Mouse (Mus musculus): Measurements from ENCODE around the gene Gm3435. TPM values are rescaled to one million over a fixed set of nuclear protein-coding genes. Genes with fewer than 3 reads are reported as not detected.
"Not testable (repeated sequence)": the region's sequence is repeated elsewhere in the genome, so short reads cannot be mapped to it uniquely, and the experiment has no call there.

Gm3435 gene
- 3.4 and 3.6 TPM in 2 replicates for polyA plus RNA-seq (2015; fragmentation: Nextera tagmentation; extraction: Ambion mirVana)

GRCm38 (mm10) chr17:15009706-15010413, at the start of gene Gm3435:
Gene Gm3435 (plus strand): TSS chr17:15010176.
- H3K27me3 ChIP-seq (ENCODE audit: control insufficient read depth, insufficient read depth, low read depth, low read length); H3K27ac ChIP-seq (ENCODE audit: low read length); H3K9ac ChIP-seq (ENCODE audit: low read depth, low read length); H3K4me2 ChIP-seq (ENCODE audit: low read depth, low read length); H3K9me3 ChIP-seq (replicated peaks; ENCODE audit: control insufficient read depth, low read length); H3K4me1 ChIP-seq (ENCODE audit: control insufficient read depth, low read depth, low read length); H3K4me3 ChIP-seq (ENCODE audit: low read depth, low read length); H3K36me3 ChIP-seq (ENCODE audit: control insufficient read depth, insufficient read depth): not testable (repeated sequence)
- ATAC-seq (ENCODE audit: low read depth): peak; percentile 98
- no CpG with 5 or more reads among the region's 60 CpGs for WGBS (ENCODE audit: insufficient replicate concordance)

- Histone ChIP-seq H3K27ac (ENCODE audit: low read length) (peak overlapping the region; percentile 88), H3K9me3 (replicated peaks; ENCODE audit: control insufficient read depth, low read length) (no peaks in the 10 kb centered on the region), H3K4me3 (ENCODE audit: low read depth, low read length) (peak overlapping the region; percentile 74), H3K9ac (ENCODE audit: low read depth, low read length) (peak overlapping the region; percentile 94), H3K36me3 (ENCODE audit: control insufficient read depth, insufficient read depth) (peaks cover 8% of the 10 kb centered on the region), H3K4me1 (ENCODE audit: control insufficient read depth, low read depth, low read length) (peaks cover 17% of the 10 kb centered on the region), H3K27me3 (ENCODE audit: control insufficient read depth, insufficient read depth, low read depth, low read length) (no peaks in the 10 kb centered on the region), H3K4me2 (ENCODE audit: low read depth, low read length) (peak overlapping the region; percentile 63)
- peak; percentile 20 for ATAC-seq (ENCODE audit: low read depth)
- under 1% methylated on average over 20 of the region's 23 CpGs for WGBS (ENCODE audit: insufficient replicate concordance)
Measured at GRCm38 (mm10) chr17:14960520-14960919, 49.5 kb upstream of the Gm3435 start.

- H3K27ac ChIP-seq (ENCODE audit: low read length): peak within 1 kb of the TSS; percentile 88
- peak; percentile 79 for ATAC-seq (ENCODE audit: low read depth)
- whole genome bisulfite sequencing (ENCODE audit: insufficient replicate concordance): 0% methylated on average over 47 of the region's 100 CpGs
- peak within 1 kb of the TSS; percentile 94 for H3K9ac ChIP-seq (ENCODE audit: low read depth, low read length)
- H3K4me1 ChIP-seq (ENCODE audit: control insufficient read depth, low read depth, low read length): peaks cover 17% of the 10 kb centered on the region
- peak within 1 kb of the TSS; percentile 74 for H3K4me3 ChIP-seq (ENCODE audit: low read depth, low read length)
- H3K4me2 ChIP-seq (ENCODE audit: low read depth, low read length): peak within 1 kb of the TSS; percentile 74
- not testable (repeated sequence) for H3K9me3 ChIP-seq (replicated peaks; ENCODE audit: control insufficient read depth, low read length); H3K27me3 ChIP-seq (ENCODE audit: control insufficient read depth, insufficient read depth, low read depth, low read length); H3K36me3 ChIP-seq (ENCODE audit: control insufficient read depth, insufficient read depth)
Measured at GRCm38 (mm10) chr17:14960951-14961556, 48.9 kb upstream of the Gm3435 start, which contains the start of gene Phf10. Gene Phf10 (minus strand): TSS chr17:14961273.

- H3K27me3 ChIP-seq (ENCODE audit: control insufficient read depth, insufficient read depth, low read depth, low read length); H3K4me3 ChIP-seq (ENCODE audit: low read depth, low read length); H3K9me3 ChIP-seq (replicated peaks; ENCODE audit: control insufficient read depth, low read length); H3K27ac ChIP-seq (ENCODE audit: low read length); H3K36me3 ChIP-seq (ENCODE audit: control insufficient read depth, insufficient read depth); H3K4me2 ChIP-seq (ENCODE audit: low read depth, low read length); H3K9ac ChIP-seq (ENCODE audit: low read depth, low read length): not testable (repeated sequence)
- ATAC-seq (ENCODE audit: low read depth): peak; percentile 55
- WGBS (ENCODE audit: insufficient replicate concordance): no CpG with 5 or more reads among the region's 44 CpGs
- peaks cover 17% of the 10 kb centered on the region for H3K4me1 ChIP-seq (ENCODE audit: control insufficient read depth, low read depth, low read length)
Measured at GRCm38 (mm10) chr17:14961557-14962154, 48.3 kb upstream of the Gm3435 start.

- not testable (repeated sequence) for H3K36me3 ChIP-seq (ENCODE audit: control insufficient read depth, insufficient read depth); H3K9me3 ChIP-seq (replicated peaks; ENCODE audit: control insufficient read depth, low read length); H3K4me1 ChIP-seq (ENCODE audit: control insufficient read depth, low read depth, low read length); H3K4me2 ChIP-seq (ENCODE audit: low read depth, low read length); H3K4me3 ChIP-seq (ENCODE audit: low read depth, low read length); H3K27ac ChIP-seq (ENCODE audit: low read length); H3K27me3 ChIP-seq (ENCODE audit: control insufficient read depth, insufficient read depth, low read depth, low read length); H3K9ac ChIP-seq (ENCODE audit: low read depth, low read length)
- ATAC-seq (ENCODE audit: low read depth): peak; percentile 80
- no CpG with 5 or more reads among the region's 6 CpGs for WGBS (ENCODE audit: insufficient replicate concordance)
Measured at GRCm38 (mm10) chr17:14968373-14968913, 41.5 kb upstream of the Gm3435 start.

- not testable (repeated sequence) for H3K9me3 ChIP-seq (replicated peaks; ENCODE audit: control insufficient read depth, low read length); H3K4me2 ChIP-seq (ENCODE audit: low read depth, low read length); H3K27ac ChIP-seq (ENCODE audit: low read length); H3K4me1 ChIP-seq (ENCODE audit: control insufficient read depth, low read depth, low read length); H3K4me3 ChIP-seq (ENCODE audit: low read depth, low read length); H3K36me3 ChIP-seq (ENCODE audit: control insufficient read depth, insufficient read depth); H3K27me3 ChIP-seq (ENCODE audit: control insufficient read depth, insufficient read depth, low read depth, low read length); H3K9ac ChIP-seq (ENCODE audit: low read depth, low read length)
- ATAC-seq (ENCODE audit: low read depth): peak; percentile 24; the same call in 1 of the 2 replicates
- WGBS (ENCODE audit: insufficient replicate concordance): 0% methylated on average over 4 of the region's 7 CpGs
Measured at GRCm38 (mm10) chr17:14977718-14978361, 32.1 kb upstream of the Gm3435 start.

GRCm38 (mm10) chr17:14978362-14979038, 31.5 kb upstream of the Gm3435 start, which contains the start of the genes 9030025P20Rik and Gm3417:
Gene 9030025P20Rik (plus strand): TSS chr17:14978468.
Gene Gm3417 (minus strand): TSS chr17:14978790.
- not testable (repeated sequence) for H3K27ac ChIP-seq (ENCODE audit: low read length); H3K4me1 ChIP-seq (ENCODE audit: control insufficient read depth, low read depth, low read length); H3K4me3 ChIP-seq (ENCODE audit: low read depth, low read length); H3K9me3 ChIP-seq (replicated peaks; ENCODE audit: control insufficient read depth, low read length); H3K36me3 ChIP-seq (ENCODE audit: control insufficient read depth, insufficient read depth); H3K4me2 ChIP-seq (ENCODE audit: low read depth, low read length); H3K9ac ChIP-seq (ENCODE audit: low read depth, low read length); H3K27me3 ChIP-seq (ENCODE audit: control insufficient read depth, insufficient read depth, low read depth, low read length)
- ATAC-seq (ENCODE audit: low read depth): peak; percentile 98
- WGBS (ENCODE audit: insufficient replicate concordance): no CpG with 5 or more reads among the region's 60 CpGs

GRCm38 (mm10) chr17:14990116-14990702, 19.8 kb upstream of the Gm3435 start:
- not testable (repeated sequence) for H3K4me3 ChIP-seq (ENCODE audit: low read depth, low read length); H3K27me3 ChIP-seq (ENCODE audit: control insufficient read depth, insufficient read depth, low read depth, low read length); H3K27ac ChIP-seq (ENCODE audit: low read length); H3K9me3 ChIP-seq (replicated peaks; ENCODE audit: control insufficient read depth, low read length); H3K4me1 ChIP-seq (ENCODE audit: control insufficient read depth, low read depth, low read length); H3K4me2 ChIP-seq (ENCODE audit: low read depth, low read length); H3K36me3 ChIP-seq (ENCODE audit: control insufficient read depth, insufficient read depth); H3K9ac ChIP-seq (ENCODE audit: low read depth, low read length); ATAC-seq (ENCODE audit: low read depth)
- 83% methylated on average over 4 of the region's 5 CpGs for WGBS (ENCODE audit: insufficient replicate concordance)
